Mouse (Mus musculus): Measurements from ENCODE around the gene Cdr2l. TPM values are rescaled to one million over a fixed set of nuclear protein-coding genes. Genes with fewer than 3 reads are reported as not detected.

Gene Cdr2l
- polyA plus RNA-seq, 1 experiment from 2014 or later: 21.3 TPM

DNA sequence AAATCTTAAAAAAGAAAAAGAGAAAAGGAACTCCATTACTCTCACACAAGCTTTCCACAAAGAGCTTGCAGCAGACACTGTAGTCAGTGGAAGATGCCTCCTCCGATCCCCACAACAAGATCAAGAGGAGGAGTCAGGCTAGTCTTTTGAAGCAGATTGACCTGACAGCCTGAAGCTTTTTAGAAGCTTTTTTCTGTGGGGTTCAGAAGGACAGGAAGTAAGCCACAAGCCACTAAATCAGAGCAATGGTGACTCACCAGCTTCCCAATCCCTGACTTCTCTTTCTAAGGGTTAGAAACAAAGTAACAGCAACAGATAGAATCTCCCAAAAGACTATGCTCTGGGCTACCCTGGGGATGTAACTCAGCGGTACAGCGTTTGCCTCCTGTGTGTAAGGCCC lies 57.6 kb downstream of the Cdr2l start:
- POLR2A ChIA-PET: interaction anchor here (1.3 kb wide), 1 partner anchor 17 kb away, joined by 3 read pairs; no protein-coding TSS in a partner anchor
- no peak for TF ChIP-seq CTCF (IDR thresholded peaks at IDR 0.05)
- in situ Hi-C loops (cut with MboI; ENCODE audit: low pct_unique_long_range_greater_than_20kb): no loop called here
- ATAC-seq (no peak), DNase-seq (ENCODE audit: low read depth, low spot score) (no peak)
- H3K27me3 ChIP-seq: no peaks in the 10 kb centered on the region
- CTCF ChIA-PET: interaction anchor here (1.0 to 2.1 kb wide), 3 partner anchors 10 to 32 kb away, joined by 3 to 9 read pairs (median 4); no protein-coding TSS in a partner anchor

DNA sequence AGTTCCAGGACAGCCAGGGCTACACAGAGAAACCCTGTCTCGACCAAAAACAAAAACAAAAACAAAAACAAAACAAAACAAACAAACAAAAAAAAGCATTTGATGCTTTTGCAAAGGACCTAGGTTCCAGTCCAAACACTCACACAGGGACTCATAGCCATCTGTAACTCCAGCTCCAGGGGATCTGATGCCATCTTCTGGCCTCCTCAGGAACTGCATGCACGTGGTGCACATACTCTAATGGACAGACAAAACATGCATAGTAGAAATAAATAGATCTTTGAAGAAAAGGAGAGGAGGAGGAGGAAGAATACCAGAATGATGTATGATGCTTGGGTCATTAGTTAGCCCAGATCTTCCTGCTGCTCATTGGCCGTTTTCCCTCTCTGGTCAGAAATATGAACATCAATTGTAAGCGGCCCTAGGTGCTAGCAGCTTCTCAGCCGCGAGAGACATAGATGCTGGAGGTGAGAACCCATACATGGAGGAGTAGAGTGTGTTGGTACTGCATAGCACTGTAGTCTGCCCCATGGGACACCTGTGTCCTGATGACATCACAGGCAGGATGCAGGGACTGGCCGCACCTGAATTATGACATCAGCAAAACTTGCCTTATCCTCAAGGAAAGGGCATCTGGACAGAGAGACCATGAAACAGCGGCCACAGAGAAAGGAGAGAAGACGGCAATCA lies 58.3 kb downstream of the Cdr2l start, which contains the start of gene Trim80:
Gene Trim80, plus strand, starts transcription at position 640 of the 690 bp plus-strand sequence.
- ATAC-seq: no peak
- ChIA-PET CTCF (interaction anchor here (1.0 to 2.1 kb wide), 3 partner anchors 9 to 31 kb away, joined by 3 to 9 read pairs (median 4); no protein-coding TSS in a partner anchor), POLR2A (no interaction called here)
- H3K27me3 ChIP-seq: no peaks in the 10 kb centered on the region
- in situ Hi-C loops (cut with MboI; ENCODE audit: low pct_unique_long_range_greater_than_20kb): no loop called here
- TF ChIP-seq CTCF (IDR thresholded peaks at IDR 0.05): no peak
- DNase-seq (ENCODE audit: low read depth, low spot score): no peak

GRCm38 (mm10) chr11:115441417-115441816 lies 59.7 kb downstream of the Cdr2l start:
- TF ChIP-seq CTCF (IDR thresholded peaks at IDR 0.05): no peak
- no peaks in the 10 kb centered on the region for H3K27me3 ChIP-seq
- DNase-seq (ENCODE audit: low read depth, low spot score) (no peak), ATAC-seq (no peak)
- in situ Hi-C loops (cut with MboI; ENCODE audit: low pct_unique_long_range_greater_than_20kb): no loop called here
- POLR2A ChIA-PET: no interaction called here
- CTCF ChIA-PET: interaction anchor here (1.0 kb wide), 1 partner anchor 14 kb away, joined by 3 read pairs; no protein-coding TSS in a partner anchor

Other genes starting within 250 kb of the Cdr2l start
- gene Cd300lf, start 247.9 kb upstream of the Cdr2l start, polyA plus RNA-seq (2021): not detected
- gene Slc9a3r1, start 218.6 kb upstream of the Cdr2l start, polyA plus RNA-seq (2021): 98.7 TPM
- gene Tmem104, start 194.4 kb upstream of the Cdr2l start, polyA plus RNA-seq (2021): 10.2 TPM
- gene Nat9, start 194.1 kb upstream of the Cdr2l start, polyA plus RNA-seq (2021): 28.0 TPM
- gene Grin2c, start 114.7 kb upstream of the Cdr2l start, polyA plus RNA-seq (2021): not detected
- gene Fdxr, start 104.9 kb upstream of the Cdr2l start, polyA plus RNA-seq (2021): 7.1 TPM
- gene Fads6, start 84.3 kb upstream of the Cdr2l start, polyA plus RNA-seq (2021): 0.05 TPM
- gene Otop2, start 74.8 kb upstream of the Cdr2l start, polyA plus RNA-seq (2021): not detected
- gene Ush1g, start 59.9 kb upstream of the Cdr2l start, polyA plus RNA-seq (2021): 0.32 TPM
- not detected for gene Otop3, start 47.2 kb upstream of the Cdr2l start, polyA plus RNA-seq (2021)
- gene Hid1, start 14.2 kb upstream of the Cdr2l start, polyA plus RNA-seq (2021): 15.3 TPM
- gene Mrpl58, start 21.8 kb downstream of the Cdr2l start, polyA plus RNA-seq (2021): 99.9 TPM
- 727 TPM for gene Atp5h, start 38.0 kb downstream of the Cdr2l start, polyA plus RNA-seq (2021)
- 46.0 TPM for gene Kctd2, start 38.2 kb downstream of the Cdr2l start, polyA plus RNA-seq (2021)
- not detected for gene Trim80, start 58.6 kb downstream of the Cdr2l start, polyA plus RNA-seq (2021)
- 0.15 TPM for gene Slc16a5, start 80.6 kb downstream of the Cdr2l start, polyA plus RNA-seq (2021)
- 13.3 TPM for gene Armc7, start 93.8 kb downstream of the Cdr2l start, polyA plus RNA-seq (2021)
- gene Nt5c, start 109.9 kb downstream of the Cdr2l start, polyA plus RNA-seq (2021): 128 TPM
- 179 TPM for gene Jpt1, start 132.5 kb downstream of the Cdr2l start, polyA plus RNA-seq (2021)
- gene Sumo2, start 154.4 kb downstream of the Cdr2l start, polyA plus RNA-seq (2021): 381 TPM
- gene Nup85, start 182.5 kb downstream of the Cdr2l start, polyA plus RNA-seq (2021): 78.9 TPM
- gene Mrps7, start 222.0 kb downstream of the Cdr2l start, polyA plus RNA-seq (2021): 69.9 TPM
- gene Gga3, start 222.1 kb downstream of the Cdr2l start, polyA plus RNA-seq (2021): 31.0 TPM
- gene Mif4gd, start 231.1 kb downstream of the Cdr2l start, polyA plus RNA-seq (2021): 47.4 TPM
- gene Slc25a19, start 246.4 kb downstream of the Cdr2l start, polyA plus RNA-seq (2021): 48.1 TPM